Mouse (Mus musculus) liver, adult 2 months (tissue): ENCODE data around the gene Tacc3. TPM values are rescaled to one million over a fixed set of nuclear protein-coding genes. Genes with fewer than 3 reads are reported as not detected.

ENCODE experiments used
- DNase-seq: peaks from one replicate; pipeline ENCODE4 v3.0.0-alpha.2; 2011; ENCODE audit warnings: low read depth, low spot score; ENCODE audit errors: extremely low read depth
- H3K27ac ChIP-seq: fragments of 200-500 bp; replicated peaks from 2 replicates; pipeline ENCODE4 v1.5.1; 2012; ENCODE audit warnings: low read depth, mild to moderate bottlenecking, control low read depth, inconsistent platforms, low read length; ENCODE audit not compliant: insufficient read depth
- H3K27me3 ChIP-seq: fragments of 200-500 bp; 2 replicates; pipeline ENCODE4 v1.6.1; 2012; ENCODE audit warnings: mild to moderate bottlenecking, moderate library complexity, low read length, inconsistent platforms; ENCODE audit not compliant: control insufficient read depth, insufficient read depth
- H3K36me3 ChIP-seq: fragments of 200-500 bp; 2 replicates; pipeline ENCODE4 v1.6.1; 2012; ENCODE audit warnings: low read length, inconsistent platforms; ENCODE audit not compliant: control insufficient read depth, insufficient read depth
- H3K4me1 ChIP-seq: fragments of 200-500 bp; 2 replicates; pipeline ENCODE4 v1.6.1; 2011; ENCODE audit warnings: low read length; ENCODE audit not compliant: control insufficient read depth, insufficient read depth
- H3K4me3 ChIP-seq: fragments of 200-500 bp; 2 replicates; pipeline ENCODE4 v1.5.1; 2011; ENCODE audit warnings: low read depth, mild to moderate bottlenecking, control low read depth, low read length, moderate library complexity; ENCODE audit not compliant: insufficient read depth
- H3K79me2 ChIP-seq: fragments of 200-500 bp; 2 replicates; pipeline ENCODE4 v1.6.1; 2012; ENCODE audit warnings: inconsistent platforms, mild to moderate bottlenecking, low read length, moderate library complexity; ENCODE audit not compliant: control insufficient read depth, insufficient read depth
- H3K9ac ChIP-seq: fragments of 200-500 bp; 2 replicates; pipeline ENCODE4 v1.6.1; 2012; ENCODE audit warnings: low read depth, mild to moderate bottlenecking, control low read depth, inconsistent platforms, low read length
- CTCF ChIP-seq: fragments of 200-500 bp; IDR thresholded peaks from 2 replicates; pipeline ENCODE4 v1.5.1; 2011; ENCODE audit warnings: low read depth, low read length, control low read depth
- POLR2A ChIP-seq: fragments of 200-500 bp; IDR thresholded peaks from 2 replicates; pipeline ENCODE4 v1.6.1; 2011; ENCODE audit warnings: low read length, control low read depth; ENCODE audit not compliant: insufficient read depth; ENCODE audit errors: extremely low read depth
- WGBS: fragments of 180-500 bp; shearing (Covaris S2); methylation state at CpG from one replicate; pipeline ENCODE4 v1.1.7; 2018; 5-methylcytosine and 5-hydroxymethylcytosine counted together
- polyA plus RNA-seq: library from polyadenylated mRNA; depleted of rRNA; stranded (reverse); fragments of >200 nt; gene quantifications from 2 replicates; pipeline ENCODE4 v1.2.3, GENCODE M21; 2012; rRNA removed
- total RNA-seq: library from RNA; depleted of rRNA; stranded (reverse); fragments of >200 nt; gene quantifications from 2 replicates; pipeline ENCODE4 v1.2.3, GENCODE M21; 2014; rRNA removed

Tacc3 gene
- total RNA-seq (0.92 and 2.3 TPM in 2 replicates), polyA plus RNA-seq (0.82 and 1.3 TPM in 2 replicates)

- under 1% methylated on average over 60 of the region's 60 CpGs for WGBS
- TF ChIP-seq POLR2A (peak; percentile 80), CTCF (no peak)
- Histone ChIP-seq H3K27ac (peak within 1 kb of the TSS; percentile 87), H3K79me2 (peaks cover 6% of the 10 kb centered on the region; the same call in 1 of the 2 replicates), H3K4me1 (peaks cover 6% of the 10 kb centered on the region), H3K9ac (peak within 1 kb of the TSS; percentile 86), H3K4me3 (peak within 1 kb of the TSS; percentile 77), H3K36me3 (peaks cover 2% of the 10 kb centered on the region; the same call in 1 of the 2 replicates), H3K27me3 (no peaks in the 10 kb centered on the region)
- peak; percentile 98 for DNase-seq
Measured at GRCm38 (mm10) chr5:33657787-33658663, at the start of gene Tacc3, which contains the start of gene Tmem129. Gene Tacc3 (plus strand): TSS chr5:33658128. Gene Tmem129 (minus strand): TSS chr5:33658416.

- Histone ChIP-seq H3K79me2 (peaks cover under 1% of the 10 kb centered on the region; the same call in 1 of the 2 replicates), H3K4me3 (no peak overlapping the region), H3K27me3 (no peaks in the 10 kb centered on the region), H3K27ac (no peak overlapping the region), H3K9ac (no peak overlapping the region), H3K36me3 (peaks cover 21% of the 10 kb centered on the region), H3K4me1 (peaks cover 3% of the 10 kb centered on the region; the same call in 1 of the 2 replicates)
- WGBS: 16% methylated on average over 1 of the region's 1 CpGs
- no peak for TF ChIP-seq POLR2A
- TF ChIP-seq CTCF: no peak
- peak; percentile 63 for DNase-seq
Measured at GRCm38 (mm10) chr5:33609226-33609625, 48.7 kb upstream of the Tacc3 start.

GRCm38 (mm10) chr5:33611795-33612194 is 46.1 kb upstream of the Tacc3 start:
- no peak overlapping the region for H3K27ac ChIP-seq
- H3K9ac ChIP-seq: no peak overlapping the region
- 82% methylated on average over 1 of the region's 1 CpGs for WGBS
- H3K4me3 ChIP-seq: no peak overlapping the region
- no peaks in the 10 kb centered on the region for H3K27me3 ChIP-seq
- TF ChIP-seq CTCF (no peak), POLR2A (no peak)
- no peak for DNase-seq
- H3K36me3 ChIP-seq: peaks cover 25% of the 10 kb centered on the region
- H3K4me1 ChIP-seq: peaks cover 2% of the 10 kb centered on the region; the same call in 1 of the 2 replicates
- H3K79me2 ChIP-seq: peaks cover 8% of the 10 kb centered on the region; the same call in 1 of the 2 replicates

GRCm38 (mm10) chr5:33614391-33614790 is 43.5 kb upstream of the Tacc3 start:
- peaks cover 15% of the 10 kb centered on the region; the same call in 1 of the 2 replicates for H3K79me2 ChIP-seq
- H3K4me1 ChIP-seq: peaks cover 2% of the 10 kb centered on the region; the same call in 1 of the 2 replicates
- H3K27ac ChIP-seq: no peak overlapping the region
- no peak for DNase-seq
- no peak overlapping the region for H3K9ac ChIP-seq
- no peak overlapping the region for H3K4me3 ChIP-seq
- no peaks in the 10 kb centered on the region for H3K27me3 ChIP-seq
- 79% methylated on average over 6 of the region's 6 CpGs for WGBS
- peaks cover 20% of the 10 kb centered on the region for H3K36me3 ChIP-seq
- TF ChIP-seq POLR2A (no peak), CTCF (no peak)

- Histone ChIP-seq H3K36me3 (peaks cover 9% of the 10 kb centered on the region; the same call in 1 of the 2 replicates), H3K27ac (no peak overlapping the region), H3K4me1 (peaks cover 3% of the 10 kb centered on the region), H3K79me2 (peaks cover 42% of the 10 kb centered on the region), H3K9ac (no peak overlapping the region), H3K27me3 (no peaks in the 10 kb centered on the region), H3K4me3 (no peak overlapping the region)
- TF ChIP-seq CTCF: no peak
- no peak for TF ChIP-seq POLR2A
- DNase-seq: no peak
- 92% methylated on average over 2 of the region's 2 CpGs for WGBS
Measured at GRCm38 (mm10) chr5:33622671-33623070, 35.3 kb upstream of the Tacc3 start.

GRCm38 (mm10) chr5:33623766-33624165 is 34.2 kb upstream of the Tacc3 start:
- Histone ChIP-seq H3K79me2 (peaks cover 39% of the 10 kb centered on the region), H3K4me1 (peaks cover 11% of the 10 kb centered on the region), H3K9ac (no peak overlapping the region), H3K27ac (no peak overlapping the region), H3K36me3 (peaks cover 7% of the 10 kb centered on the region; the same call in 1 of the 2 replicates), H3K4me3 (no peak overlapping the region), H3K27me3 (no peaks in the 10 kb centered on the region)
- 82% methylated on average over 3 of the region's 3 CpGs for WGBS
- TF ChIP-seq CTCF: no peak
- no peak for TF ChIP-seq POLR2A
- DNase-seq: no peak
